ENCODE assay signal across 7 mouse cellular contexts in the genomic region with DNA sequence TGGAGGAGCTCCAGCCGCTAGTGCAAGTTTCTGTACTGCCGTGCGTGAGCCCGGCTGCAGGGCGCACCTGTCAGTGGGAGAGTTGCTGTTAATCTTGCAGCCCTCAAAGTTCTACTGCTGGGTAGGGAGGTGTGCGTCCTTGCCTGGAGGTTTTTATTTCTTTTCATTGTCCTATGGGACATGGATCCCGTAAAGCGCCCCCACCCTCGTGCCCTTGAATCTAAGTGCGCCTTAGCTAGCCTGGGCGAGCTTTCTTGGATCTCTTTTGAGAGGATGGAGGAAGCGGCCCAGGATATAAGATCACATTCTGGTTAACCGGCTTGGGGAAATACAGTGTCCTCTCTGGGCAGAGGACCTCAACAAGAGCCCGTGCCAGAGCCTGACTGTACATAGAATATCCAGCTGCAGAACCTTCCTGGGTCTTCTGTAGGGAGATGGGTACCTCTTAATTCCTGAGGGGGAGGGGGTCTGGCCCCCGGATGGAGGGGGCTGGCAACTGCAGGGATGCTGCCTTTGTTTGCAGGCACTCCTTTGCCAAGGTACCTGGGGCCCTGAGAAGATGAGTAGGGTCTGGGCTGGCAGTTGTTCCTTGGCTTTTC. TPM values are rescaled to one million over a fixed set of nuclear protein-coding genes. Genes with fewer than 3 reads are reported as not detected.
DNase-seq lines count a peak whose midpoint lies in the region; ATAC-seq and TF ChIP-seq lines count a peak whose summit lies in the region.

No protein-coding gene starts in this region.

- H3K9ac ChIP-seq in lung, embryonic 16.5 days (ENCODE audit: low read length) = peak overlapping the region; percentile 69
- peak overlapping the region; percentile 70 for H3K9ac ChIP-seq in forebrain, embryonic 12.5 days
- peak overlapping the region; percentile 66 for H3K9ac ChIP-seq in intestine, embryonic 16.5 days (ENCODE audit: low read depth, low read length)
- peak overlapping the region; percentile 60 for H3K9ac ChIP-seq in midbrain, postnatal 0 days (replicated peaks; ENCODE audit: low read length, poor library complexity, severe bottlenecking)

- H3K36me3 ChIP-seq in lung, embryonic 16.5 days (ENCODE audit: control insufficient read depth, insufficient read depth, low read length) = no peaks in the 10 kb centered on the region; the same call in 1 of the 2 replicates
- peaks cover 19% of the 10 kb centered on the region for H3K36me3 ChIP-seq in forebrain, embryonic 12.5 days (replicated peaks)
- H3K36me3 ChIP-seq in intestine, embryonic 16.5 days (ENCODE audit: control insufficient read depth, insufficient read depth, low read length) = no peaks in the 10 kb centered on the region
- 0 out of 2 replicates have a peak, but pooled peaks cover 5% of the 10 kb centered on the region for H3K36me3 ChIP-seq in midbrain, postnatal 0 days (ENCODE audit: insufficient read depth, low read length)

- ATAC-seq in lung, embryonic 16.5 days (ENCODE audit: low read depth) = no peak; the same call in 1 of the 2 replicates
- ATAC-seq in forebrain, embryonic 12.5 days (ENCODE audit: low FRiP score) = peak; percentile 45
- peak; percentile 24 for ATAC-seq in intestine, embryonic 16.5 days
- peak; percentile 29 for ATAC-seq in midbrain, postnatal 0 days (ENCODE audit: low FRiP score)
- no peak for ATAC-seq in inflammation-experienced regulatory T-cells, adult 6 months

- H3K27me3 ChIP-seq in lung, embryonic 16.5 days (ENCODE audit: control insufficient read depth, insufficient read depth, low read depth, low read length) = peaks cover 14% of the 10 kb centered on the region; the same call in 1 of the 2 replicates
- peaks cover 61% of the 10 kb centered on the region for H3K27me3 ChIP-seq in forebrain, embryonic 12.5 days
- peaks cover 15% of the 10 kb centered on the region for H3K27me3 ChIP-seq in intestine, embryonic 16.5 days (replicated peaks; ENCODE audit: control insufficient read depth, insufficient read depth, low read length)
- peaks cover 5% of the 10 kb centered on the region; the same call in 1 of the 2 replicates for H3K27me3 ChIP-seq in midbrain, postnatal 0 days (ENCODE audit: insufficient read depth, low read length)

- H3K27ac ChIP-seq in lung, embryonic 16.5 days (ENCODE audit: low read length) = no peak overlapping the region
- H3K27ac ChIP-seq in forebrain, embryonic 12.5 days = peak overlapping the region; percentile 61; the same call in 1 of the 2 replicates
- H3K27ac ChIP-seq in intestine, embryonic 16.5 days (ENCODE audit: low read length) = no peak overlapping the region
- H3K27ac ChIP-seq in midbrain, postnatal 0 days (ENCODE audit: low read depth, low read length) = peak overlapping the region; percentile 55

- TF ChIP-seq CTCF in midbrain, postnatal 0 days (IDR thresholded peaks at IDR 0.05) = no peak

- H3K4me1 ChIP-seq in lung, embryonic 16.5 days (replicated peaks; ENCODE audit: control insufficient read depth, insufficient read depth, low read length) = peaks cover 25% of the 10 kb centered on the region
- peaks cover 35% of the 10 kb centered on the region for H3K4me1 ChIP-seq in forebrain, embryonic 12.5 days
- H3K4me1 ChIP-seq in intestine, embryonic 16.5 days (ENCODE audit: control insufficient read depth, insufficient read depth, low read length) = peaks cover 32% of the 10 kb centered on the region
- H3K4me1 ChIP-seq in midbrain, postnatal 0 days (ENCODE audit: insufficient read depth, low read length) = peaks cover 11% of the 10 kb centered on the region; the same call in 1 of the 2 replicates

- peak overlapping the region; percentile 99 for H3K4me2 ChIP-seq in lung, embryonic 16.5 days (ENCODE audit: low read depth, low read length)
- peak overlapping the region; percentile 96 for H3K4me2 ChIP-seq in forebrain, embryonic 12.5 days
- peak overlapping the region; percentile 96 for H3K4me2 ChIP-seq in intestine, embryonic 16.5 days (ENCODE audit: low read depth, low read length)
- H3K4me2 ChIP-seq in midbrain, postnatal 0 days (ENCODE audit: low read depth, low read length, poor library complexity, severe bottlenecking) = peak overlapping the region; percentile 95

- H3K9me3 ChIP-seq in lung, embryonic 16.5 days (ENCODE audit: control insufficient read depth, low read length) = no peaks in the 10 kb centered on the region
- H3K9me3 ChIP-seq in forebrain, embryonic 12.5 days = no peaks in the 10 kb centered on the region
- H3K9me3 ChIP-seq in intestine, embryonic 16.5 days (ENCODE audit: control insufficient read depth, low read length) = no peaks in the 10 kb centered on the region
- H3K9me3 ChIP-seq in midbrain, postnatal 0 days (ENCODE audit: low read length) = no peaks in the 10 kb centered on the region

- H3K4me3 ChIP-seq in lung, embryonic 16.5 days (ENCODE audit: low read length) = peak overlapping the region; percentile 62
- H3K4me3 ChIP-seq in forebrain, embryonic 12.5 days (replicated peaks) = peak overlapping the region; percentile 62
- peak overlapping the region; percentile 63 for H3K4me3 ChIP-seq in intestine, embryonic 16.5 days (ENCODE audit: low read length)
- peak overlapping the region; percentile 57 for H3K4me3 ChIP-seq in midbrain, postnatal 0 days (ENCODE audit: low read depth, low read length)

- under 1% methylated on average over 15 of the region's 15 CpGs for WGBS in lung, embryonic 16.5 days
- WGBS in forebrain, embryonic 12.5 days = under 1% methylated on average over 15 of the region's 15 CpGs
- 2% methylated on average over 15 of the region's 15 CpGs for WGBS in intestine, embryonic 16.5 days
- 3% methylated on average over 15 of the region's 15 CpGs for WGBS in midbrain, postnatal 0 days

- no peak for DNase-seq in lung, postnatal 36 days
- DNase-seq in midbrain, postnatal 0 days (ENCODE audit: low spot score) = no peak
- DNase-seq in urinary bladder, postnatal 4 days (ENCODE audit: low spot score in 2 of 2) = no peak

RNA-seq across cellular contexts. Expression of a gene that starts 1.4 kb away (rescaled TPM):
- polyA plus RNA-seq in lung, embryonic 16.5 days (2015; fragmentation: Nextera tagmentation; extraction: Ambion mirVana) = 0.23 and 0.24 TPM in 2 replicates
- 0.56 and 0.62 TPM in 2 replicates for polyA plus RNA-seq in forebrain, embryonic 12.5 days (2016; fragmentation: Nextera tagmentation; extraction: Ambion mirVana)
- polyA plus RNA-seq in intestine, embryonic 16.5 days (2015; fragmentation: Nextera tagmentation; extraction: Ambion mirVana) = 0.09 and 0.28 TPM in 2 replicates
- 16.6 and 20.2 TPM in 2 replicates for total RNA-seq in midbrain, postnatal 0 days (2014; rRNA removed)
- polyA plus RNA-seq in midbrain, postnatal 0 days (2015; fragmentation: Nextera tagmentation; extraction: Ambion mirVana) = 0.42 and 0.89 TPM in 2 replicates
- polyA plus RNA-seq in inflammation-experienced regulatory T-cells, adult 6 months (2017; shearing (Covaris generic)) = under 1 TPM; 0.18 to 0.50 (median 0.30) TPM

RNA-seq across cellular contexts. Expression of a gene that starts 22.0 kb away (rescaled TPM):
- polyA plus RNA-seq in lung, embryonic 16.5 days (2015; fragmentation: Nextera tagmentation; extraction: Ambion mirVana) = 54.4 and 59.7 TPM in 2 replicates
- polyA plus RNA-seq in forebrain, embryonic 12.5 days (2016; fragmentation: Nextera tagmentation; extraction: Ambion mirVana) = 59.4 and 59.6 TPM in 2 replicates
- polyA plus RNA-seq in intestine, embryonic 16.5 days (2015; fragmentation: Nextera tagmentation; extraction: Ambion mirVana) = 56.6 and 66.6 TPM in 2 replicates
- total RNA-seq in midbrain, postnatal 0 days (2014; rRNA removed) = 23.5 and 23.7 TPM in 2 replicates
- polyA plus RNA-seq in midbrain, postnatal 0 days (2015; fragmentation: Nextera tagmentation; extraction: Ambion mirVana) = 27.4 and 28.0 TPM in 2 replicates
- polyA plus RNA-seq in inflammation-experienced regulatory T-cells, adult 6 months (2017; shearing (Covaris generic)) = 10 to 100 TPM; 42.0 to 52.6 (median 48.3) TPM

Comparison
In these comparisons a context has a peak if more than half of its experiments do, and no peak if none do; other contexts are left out.
1. ATAC-seq: peak in forebrain, embryonic 12.5 days (single experiment), intestine, embryonic 16.5 days (single experiment) and midbrain, postnatal 0 days (single experiment); none in lung, embryonic 16.5 days (single experiment) and inflammation-experienced regulatory T-cells, adult 6 months (single experiment).
2. H3K27ac ChIP-seq: peak in forebrain, embryonic 12.5 days (single experiment) and midbrain, postnatal 0 days (single experiment); none in lung, embryonic 16.5 days (single experiment) and intestine, embryonic 16.5 days (single experiment).
3. Peak in every context shown above with its lines, with median percentiles within 50 percentile points of each other: H3K4me2 ChIP-seq, H3K4me3 ChIP-seq and H3K9ac ChIP-seq.